Mouse (Mus musculus) limb, embryonic 13.5 days (tissue): ENCODE results near the gene Podxl2. TPM values are rescaled to one million over a fixed set of nuclear protein-coding genes. Genes with fewer than 3 reads are reported as not detected.
A peak's percentile ranks its signal among the peaks of the same experiment; 100 is the strongest.

Experiments
- ATAC-seq: fragments of 200-750 bp; cut with Nextera tagmentation; 2 replicates; pipeline ENCODE4 v1.8.0; 2017; ENCODE audit warnings: low read depth, moderate number of reproducible peaks, moderate TSS enrichment; ENCODE audit not compliant: low FRiP score
- H3K27ac ChIP-seq: fragments of 300-500 bp; sonication (generic); 2 replicates; pipeline ENCODE4 v1.5.1; 2015; ENCODE audit warnings: inconsistent platforms, mild to moderate bottlenecking, moderate library complexity
- H3K27me3 ChIP-seq: fragments of 300-500 bp; sonication (generic); 2 replicates; pipeline ENCODE4 v1.6.1; 2015; ENCODE audit warnings: mild to moderate bottlenecking, inconsistent platforms
- H3K36me3 ChIP-seq: fragments of 300-500 bp; sonication (generic); 2 replicates; pipeline ENCODE4 v1.6.1; 2015; ENCODE audit warnings: inconsistent platforms, mild to moderate bottlenecking, moderate library complexity
- H3K4me1 ChIP-seq: fragments of 300-500 bp; sonication (generic); 2 replicates; pipeline ENCODE4 v1.6.1; 2015; ENCODE audit warnings: inconsistent platforms
- H3K4me2 ChIP-seq: fragments of 300-500 bp; sonication (generic); replicated peaks from 2 replicates; pipeline ENCODE4 v1.6.1; 2015; ENCODE audit warnings: inconsistent platforms, mild to moderate bottlenecking, moderate library complexity
- H3K4me3 ChIP-seq: fragments of 300-500 bp; sonication (generic); 2 replicates; pipeline ENCODE4 v1.5.1; 2015; ENCODE audit warnings: moderate library complexity, mild to moderate bottlenecking, inconsistent platforms
- H3K9ac ChIP-seq: fragments of 300-500 bp; sonication (generic); 2 replicates; pipeline ENCODE4 v1.6.1; 2015; ENCODE audit warnings: mild to moderate bottlenecking, inconsistent platforms
- H3K9me3 ChIP-seq: fragments of 300-500 bp; sonication (generic); 2 replicates; pipeline ENCODE4 v1.6.1; 2016; ENCODE audit warnings: inconsistent platforms
- WGBS: fragments of 180-500 bp; shearing (Covaris S2); methylation state at CpG from one replicate; pipeline ENCODE4 v1.1.7; 2015; 5-methylcytosine and 5-hydroxymethylcytosine counted together
- polyA plus RNA-seq: library from polyadenylated mRNA; unstranded; fragments of >200 nt; fragmentation: Nextera tagmentation; extraction: Ambion mirVana; gene quantifications from 2 replicates; pipeline ENCODE4 v1.2.1, GENCODE M21; 2015

Gene Podxl2
- polyA plus RNA-seq, 1 experiment from 2014 or later = 108 TPM

- Histone ChIP-seq H3K27ac (peak within 1 kb of the TSS; percentile 91), H3K27me3 (no peaks in the 10 kb centered on the region), H3K4me2 (peak within 1 kb of the TSS; percentile 94), H3K9ac (peak within 1 kb of the TSS; percentile 92), H3K9me3 (no peaks in the 10 kb centered on the region), H3K36me3 (peaks cover 3% of the 10 kb centered on the region; the same call in 1 of the 2 replicates), H3K4me3 (peak within 1 kb of the TSS; percentile 82), H3K4me1 (peaks cover 40% of the 10 kb centered on the region)
- peak; percentile 89 for ATAC-seq
- WGBS = under 1% methylated on average over 66 of the region's 66 CpGs
These were observed 27.3 kb upstream of the Podxl2 start, which contains the start of gene Tpra1 for GRCm38 (mm10) chr6:88901947-88902820. Gene Tpra1, plus strand, starts transcription at chr6:88902251.

GRCm38 (mm10) chr6:88901471-88901870 lies 26.6 kb upstream of the Podxl2 start:
- 0 out of 2 replicates have a peak, but pooled peaks have one; percentile 1 for ATAC-seq
- Histone ChIP-seq H3K27ac (peak overlapping the region; percentile 70; the same call in 1 of the 2 replicates), H3K36me3 (peaks cover 5% of the 10 kb centered on the region), H3K9ac (peak overlapping the region; percentile 92), H3K4me2 (peak overlapping the region; percentile 94), H3K4me1 (peaks cover 42% of the 10 kb centered on the region), H3K4me3 (peak overlapping the region; percentile 82), H3K27me3 (no peaks in the 10 kb centered on the region), H3K9me3 (no peaks in the 10 kb centered on the region)
- 8% methylated on average over 5 of the region's 5 CpGs for WGBS

GRCm38 (mm10) chr6:88899628-88900027 lies 24.8 kb upstream of the Podxl2 start:
- Histone ChIP-seq H3K9me3 (no peaks in the 10 kb centered on the region), H3K4me2 (no peak overlapping the region), H3K4me1 (peaks cover 47% of the 10 kb centered on the region), H3K9ac (no peak overlapping the region), H3K27ac (no peak overlapping the region), H3K36me3 (peaks cover 23% of the 10 kb centered on the region), H3K4me3 (no peak overlapping the region), H3K27me3 (no peaks in the 10 kb centered on the region)
- no peak for ATAC-seq
- 98% methylated on average over 2 of the region's 2 CpGs for WGBS

- H3K27ac ChIP-seq = no peak overlapping the region
- peak overlapping the region; percentile 77 for H3K4me3 ChIP-seq
These were observed 24.2 kb upstream of the Podxl2 start for GRCm38 (mm10) chr6:88899086-88899485.

GRCm38 (mm10) chr6:88898534-88899048 lies 23.7 kb upstream of the Podxl2 start, which contains the start of gene Mcm2:
Gene Mcm2, minus strand, starts transcription at chr6:88898780.
- Histone ChIP-seq H3K9me3 (no peaks in the 10 kb centered on the region), H3K27me3 (no peaks in the 10 kb centered on the region), H3K4me3 (peak within 1 kb of the TSS; percentile 77), H3K27ac (peak within 1 kb of the TSS; percentile 81), H3K9ac (peak within 1 kb of the TSS; percentile 86), H3K4me2 (peak within 1 kb of the TSS; percentile 79), H3K4me1 (peaks cover 37% of the 10 kb centered on the region), H3K36me3 (peaks cover 33% of the 10 kb centered on the region)
- ATAC-seq = peak; percentile 86
- under 1% methylated on average over 33 of the region's 33 CpGs for WGBS

More at GRCm38 (mm10) chr6:88899086-88899485, 24.2 kb upstream of the Podxl2 start:
- no peaks in the 10 kb centered on the region for H3K27me3 ChIP-seq
- peaks cover 29% of the 10 kb centered on the region for H3K36me3 ChIP-seq
- ATAC-seq = no peak
- H3K4me2 ChIP-seq = peak overlapping the region; percentile 79
- peaks cover 42% of the 10 kb centered on the region for H3K4me1 ChIP-seq
- H3K9ac ChIP-seq = no peak overlapping the region; the same call in 1 of the 2 replicates
- WGBS = 63% methylated on average over 4 of the region's 4 CpGs
- no peaks in the 10 kb centered on the region for H3K9me3 ChIP-seq

- Histone ChIP-seq H3K36me3 (peaks cover 46% of the 10 kb centered on the region), H3K4me1 (peaks cover 28% of the 10 kb centered on the region), H3K9ac (peak overlapping the region; percentile 66), H3K9me3 (no peaks in the 10 kb centered on the region), H3K4me3 (peak overlapping the region; percentile 77), H3K27me3 (no peaks in the 10 kb centered on the region), H3K27ac (no peak overlapping the region; the same call in 1 of the 2 replicates), H3K4me2 (peak overlapping the region; percentile 79)
- ATAC-seq = no peak
- WGBS = 63% methylated on average over 7 of the region's 7 CpGs
These were observed 22.4 kb upstream of the Podxl2 start for GRCm38 (mm10) chr6:88897246-88897645.

GRCm38 (mm10) chr6:88895943-88896342 lies 21.1 kb upstream of the Podxl2 start:
- no peaks in the 10 kb centered on the region for H3K9me3 ChIP-seq
- 87% methylated on average over 6 of the region's 6 CpGs for WGBS
- ATAC-seq = no peak
- H3K27me3 ChIP-seq = no peaks in the 10 kb centered on the region
- no peak overlapping the region for H3K27ac ChIP-seq
- no peak overlapping the region for H3K9ac ChIP-seq
- peaks cover 22% of the 10 kb centered on the region for H3K4me1 ChIP-seq
- H3K36me3 ChIP-seq = peaks cover 59% of the 10 kb centered on the region
- H3K4me2 ChIP-seq = no peak overlapping the region
- H3K4me3 ChIP-seq = no peak overlapping the region

- Histone ChIP-seq H3K4me3 (no peak overlapping the region), H3K27ac (no peak overlapping the region), H3K4me1 (peaks cover 21% of the 10 kb centered on the region), H3K9me3 (no peaks in the 10 kb centered on the region), H3K4me2 (no peak overlapping the region), H3K27me3 (no peaks in the 10 kb centered on the region), H3K9ac (no peak overlapping the region), H3K36me3 (peaks cover 83% of the 10 kb centered on the region)
- ATAC-seq = no peak
- WGBS = 65% methylated on average over 5 of the region's 5 CpGs
These were observed 18.7 kb upstream of the Podxl2 start for GRCm38 (mm10) chr6:88893559-88893958.

- Histone ChIP-seq H3K9ac (no peak overlapping the region), H3K4me1 (peaks cover 6% of the 10 kb centered on the region; the same call in 1 of the 2 replicates), H3K27ac (no peak overlapping the region), H3K36me3 (peaks cover 99% of the 10 kb centered on the region), H3K4me2 (no peak overlapping the region), H3K9me3 (no peaks in the 10 kb centered on the region), H3K4me3 (no peak overlapping the region), H3K27me3 (no peaks in the 10 kb centered on the region)
- no peak for ATAC-seq
- WGBS = 90% methylated on average over 7 of the region's 7 CpGs
These were observed 16.0 kb upstream of the Podxl2 start for GRCm38 (mm10) chr6:88890832-88891231.

GRCm38 (mm10) chr6:88889410-88890042 lies 14.7 kb upstream of the Podxl2 start:
- no peak overlapping the region for H3K27ac ChIP-seq
- no peaks in the 10 kb centered on the region for H3K27me3 ChIP-seq
- H3K4me3 ChIP-seq = no peak overlapping the region
- ATAC-seq = no peak
- no peaks in the 10 kb centered on the region for H3K4me1 ChIP-seq
- WGBS = 91% methylated on average over 13 of the region's 13 CpGs
- H3K36me3 ChIP-seq = peaks cover 99% of the 10 kb centered on the region
- no peak overlapping the region for H3K9ac ChIP-seq
- no peak overlapping the region for H3K4me2 ChIP-seq
- H3K9me3 ChIP-seq = no peaks in the 10 kb centered on the region

GRCm38 (mm10) chr6:88886417-88886967 lies 11.6 kb upstream of the Podxl2 start:
- H3K9ac ChIP-seq = no peak overlapping the region
- H3K27ac ChIP-seq = no peak overlapping the region

More at GRCm38 (mm10) chr6:88886417-88886967, 11.6 kb upstream of the Podxl2 start:
- Histone ChIP-seq H3K4me2 (no peak overlapping the region), H3K4me1 (no peaks in the 10 kb centered on the region), H3K4me3 (no peak overlapping the region), H3K9me3 (no peaks in the 10 kb centered on the region), H3K27me3 (no peaks in the 10 kb centered on the region), H3K36me3 (peaks cover 98% of the 10 kb centered on the region)
- peak; percentile 80; the same call in 1 of the 2 replicates for ATAC-seq
- 63% methylated on average over 2 of the region's 2 CpGs for WGBS
